Mouse (Mus musculus) CH12.LX (cell line): ENCODE results near the gene Hdac4. TPM values are rescaled to one million over a fixed set of nuclear protein-coding genes. Genes with fewer than 3 reads are reported as not detected.

ENCODE experiments used
- DNase-seq: peaks from one replicate; pipeline ENCODE4 v3.0.0-alpha.2; 2013; ENCODE audit errors: extremely low read depth
- H3K27ac ChIP-seq: 2 replicates; pipeline ENCODE4 v1.5.1; 2012; ENCODE audit warnings: low read depth, mild to moderate bottlenecking, control low read depth, moderate library complexity; ENCODE audit not compliant: insufficient read depth
- H3K27me3 ChIP-seq: replicated peaks from 2 replicates; pipeline ENCODE3; 2012; ENCODE audit warnings: inconsistent platforms
- H3K36me3 ChIP-seq, 2 experiments: replicated peaks in 1 of 2; 2 replicates each; pipeline versions ENCODE3 to v1.6.1; 2012; ENCODE audit warnings: inconsistent platforms in 1 of 2, low read length in 1 of 2, mild to moderate bottlenecking in 1 of 2, mixed read lengths in 1 of 2, moderate library complexity in 1 of 2; ENCODE audit not compliant: control insufficient read depth in 1 of 2, insufficient read depth in 1 of 2
- H3K4me1 ChIP-seq, 2 experiments: 2 replicates each; pipeline ENCODE4 v1.6.1; 2012; ENCODE audit warnings: inconsistent platforms in 1 of 2, moderate library complexity in 1 of 2; ENCODE audit not compliant: insufficient read depth in 2 of 2, control insufficient read depth in 1 of 2
- H3K4me2 ChIP-seq: 2 replicates; pipeline ENCODE4 v1.6.1; 2012; ENCODE audit warnings: low read depth, mild to moderate bottlenecking, control low read depth; ENCODE audit not compliant: poor library complexity, insufficient read depth, severe bottlenecking
- H3K4me3 ChIP-seq, 3 experiments: fragments of 150-350 bp in 1 of 3; sonication (generic) in 1 of 3; replicated peaks in 1 of 3; 2 replicates each; pipeline versions ENCODE3 to v1.5.1; 2011 to 2012; ENCODE audit warnings: low read depth in 2 of 3, low read length in 2 of 3, mild to moderate bottlenecking in 2 of 3, moderate library complexity in 2 of 3, control low read depth in 1 of 3, improper control_type of control experiment in 1 of 3, inconsistent platforms in 1 of 3, mixed read lengths in 1 of 3; ENCODE audit not compliant: poor library complexity in 1 of 3
- H3K79me2 ChIP-seq: replicated peaks from 2 replicates; pipeline ENCODE4 v1.6.1; 2012; ENCODE audit warnings: mild to moderate bottlenecking, moderate library complexity; ENCODE audit not compliant: control insufficient read depth, poor library complexity, insufficient read depth, severe bottlenecking; ENCODE audit errors: extremely low read depth
- H3K9ac ChIP-seq: 2 replicates; pipeline ENCODE4 v1.6.1; 2012; ENCODE audit warnings: low read depth, mild to moderate bottlenecking, control low read depth, moderate library complexity; ENCODE audit not compliant: insufficient read depth
- H3K9me3 ChIP-seq: replicated peaks from 2 replicates; pipeline ENCODE3; 2012; ENCODE audit warnings: low read length, inconsistent platforms, mixed read lengths
- BHLHE40 ChIP-seq: IDR thresholded peaks from 2 replicates; pipeline ENCODE4 v1.6.1; 2011; ENCODE audit warnings: mild to moderate bottlenecking, low read depth, low read length, improper control_type of control experiment
- EP300 ChIP-seq: IDR thresholded peaks from 2 replicates; pipeline ENCODE4 v1.6.1; 2011; ENCODE audit warnings: low read length, improper control_type of control experiment
- ETS1 ChIP-seq: conservative IDR thresholded peaks from 2 replicates; pipeline ENCODE4 v1.6.1; 2012; ENCODE audit warnings: low read depth, mild to moderate bottlenecking, inconsistent platforms, low read length, improper control_type of control experiment, moderate library complexity
- GABPA ChIP-seq: IDR thresholded peaks from 2 replicates; pipeline ENCODE4 v1.6.1; 2012; ENCODE audit warnings: low read depth, low read length, improper control_type of control experiment, inconsistent platforms; ENCODE audit not compliant: insufficient replicate concordance
- IRF4 ChIP-seq: IDR thresholded peaks from 2 replicates; pipeline ENCODE4 v1.6.1; 2014; ENCODE audit warnings: low read depth, mild to moderate bottlenecking, inconsistent platforms, low read length, improper control_type of control experiment
- JUN ChIP-seq: IDR thresholded peaks from 2 replicates; pipeline ENCODE4 v1.6.1; 2011; ENCODE audit warnings: low read depth, mild to moderate bottlenecking, low read length, improper control_type of control experiment, moderate library complexity; ENCODE audit not compliant: insufficient read depth
- KAT2A ChIP-seq: IDR thresholded peaks from 2 replicates; pipeline ENCODE4 v1.6.1; 2012; ENCODE audit warnings: low read length, improper control_type of control experiment, inconsistent platforms; ENCODE audit not compliant: insufficient replicate concordance
- MAX ChIP-seq: IDR thresholded peaks from 2 replicates; pipeline ENCODE4 v1.6.1; 2011; ENCODE audit warnings: low read length, improper control_type of control experiment
- MAZ ChIP-seq: IDR thresholded peaks from 2 replicates; pipeline ENCODE4 v1.6.1; 2012; ENCODE audit warnings: low read depth, mild to moderate bottlenecking, inconsistent platforms, low read length, improper control_type of control experiment, moderate library complexity
- MEF2A ChIP-seq: IDR thresholded peaks from 2 replicates; pipeline ENCODE4 v1.6.1; 2014; ENCODE audit warnings: low read depth, mild to moderate bottlenecking, inconsistent platforms, low read length, improper control_type of control experiment, borderline replicate concordance
- NRF1 ChIP-seq: IDR thresholded peaks from 2 replicates; pipeline ENCODE4 v1.6.1; 2014; ENCODE audit warnings: low read depth, mild to moderate bottlenecking, inconsistent platforms, low read length, improper control_type of control experiment, moderate library complexity
- POLR2A ChIP-seq: IDR thresholded peaks from 2 replicates; pipeline ENCODE4 v1.6.1; 2011; ENCODE audit warnings: low read depth, mild to moderate bottlenecking, improper control_type of control experiment, low read length
- RCOR1 ChIP-seq: conservative IDR thresholded peaks from 2 replicates; pipeline ENCODE4 v1.6.1; 2012; ENCODE audit warnings: low read depth, mild to moderate bottlenecking, inconsistent platforms, low read length, improper control_type of control experiment
- SIN3A ChIP-seq: IDR thresholded peaks from 2 replicates; pipeline ENCODE4 v1.6.1; 2012; ENCODE audit warnings: low read length, improper control_type of control experiment, inconsistent platforms
- SMC3 ChIP-seq: IDR thresholded peaks from 2 replicates; pipeline ENCODE4 v1.6.1; 2011; ENCODE audit warnings: low read depth, low read length, improper control_type of control experiment
- TBP ChIP-seq: conservative IDR thresholded peaks from 2 replicates; pipeline ENCODE4 v1.6.1; 2011; ENCODE audit warnings: low read depth, low read length, improper control_type of control experiment
- UBTF ChIP-seq: IDR thresholded peaks from 2 replicates; pipeline ENCODE4 v1.6.1; 2012; ENCODE audit warnings: low read depth, mild to moderate bottlenecking, inconsistent platforms, low read length, improper control_type of control experiment, moderate library complexity
- USF2 ChIP-seq: conservative IDR thresholded peaks from 2 replicates; pipeline ENCODE4 v1.6.1; 2011; ENCODE audit warnings: low read depth, low read length, improper control_type of control experiment
- ZKSCAN1 ChIP-seq: IDR thresholded peaks from 2 replicates; pipeline ENCODE4 v1.6.1; 2012; ENCODE audit warnings: low read depth, inconsistent platforms, low read length, improper control_type of control experiment, borderline replicate concordance
- dilution Hi-C: fragments of 300-500 bp; cut with MboI; formaldehyde crosslinking; loops from 2 replicates; pipeline ENCODE4 v1.14.3; 2020; ENCODE audit warnings: low sequenced_read_pairs; ENCODE audit not compliant: extremely low pct_unique_long_range_greater_than_20kb, extremely low pct_ligation_motif_present
- in situ Hi-C: fragments of 300-500 bp; cut with MboI; formaldehyde crosslinking; loops from 3 replicates; pipeline ENCODE4 v1.14.3; 2019; ENCODE audit warnings: low sequenced_read_pairs, low pct_ligation_motif_present, low pct_unique_long_range_greater_than_20kb, mixed read lengths
- polyA plus RNA-seq: library from polyadenylated mRNA; unstranded; fragments of >175 nt; gene quantifications from 2 replicates; pipeline ENCODE4 v1.2.1, GENCODE M21; 2012; ENCODE audit warnings: low read depth; ENCODE audit not compliant: insufficient read length
- total RNA-seq, 2 experiments: library from RNA; depleted of rRNA; stranded (reverse); fragments of 300-350 nt in 1 of 2; fragments of >200 nt in 1 of 2; gene quantifications; 2 replicates each; pipeline ENCODE4 v1.2.3; 2012 to 2014

Hdac4 gene
- total and polyA plus RNA-seq, 3 experiments: 2.4 to 6.3 (median 4.3) TPM

- Histone ChIP-seq H3K36me3 (peaks cover 0 to 6% of the 10 kb centered on the region in 2 experiments), H3K27ac (no peak overlapping the region), H3K9ac (no peak overlapping the region)
- no peak for DNase-seq
- TF ChIP-seq USF2 (no peak), ZKSCAN1 (no peak), NRF1 (no peak), GABPA (no peak), ETS1 (no peak), SMC3 (no peak), MAZ (no peak), IRF4 (no peak), MEF2A (no peak), EP300 (no peak), BHLHE40 (no peak), POLR2A (no peak), RCOR1 (no peak), UBTF (no peak), JUN (no peak), MAX (no peak), TBP (no peak), SIN3A (no peak)
- TF ChIP-seq, all 38 proteins: peak for 0
- Histone ChIP-seq H3K4me1 (peaks cover 0 to 10% of the 10 kb centered on the region in 2 experiments; a peak in 2 of 4 replicates), H3K9me3 (no peaks in the 10 kb centered on the region), H3K4me2 (no peak overlapping the region), H3K79me2 (no peaks in the 10 kb centered on the region; the same call in 1 of the 2 replicates), H3K27me3 (no peaks in the 10 kb centered on the region), H3K4me3 (no peak overlapping the region)
- in situ Hi-C loops: no loop called here
- dilution Hi-C loops: no loop called here
Observed at GRCm38 (mm10) chr1:92174251-92174897, 21.1 kb downstream of the Hdac4 start.

GRCm38 (mm10) chr1:92170616-92171235 is 24.8 kb downstream of the Hdac4 start:
- TF ChIP-seq ZKSCAN1 (no peak), KAT2A (no peak)

More at GRCm38 (mm10) chr1:92170616-92171235, 24.8 kb downstream of the Hdac4 start:
- DNase-seq: no peak
- in situ Hi-C loops (no loop called here), dilution Hi-C loops (no loop called here)
- Histone ChIP-seq H3K4me2 (no peak overlapping the region), H3K79me2 (no peaks in the 10 kb centered on the region), H3K27ac (no peak overlapping the region), H3K27me3 (no peaks in the 10 kb centered on the region), H3K9me3 (no peaks in the 10 kb centered on the region), H3K4me1 (no peaks in the 10 kb centered on the region), H3K4me3 (no peak overlapping the region), H3K9ac (no peak overlapping the region), H3K36me3 (peaks cover 0 to 6% of the 10 kb centered on the region in 2 experiments)
